Mouse (Mus musculus): ENCODE results near the gene Art4.

Gene Art4

DNA sequence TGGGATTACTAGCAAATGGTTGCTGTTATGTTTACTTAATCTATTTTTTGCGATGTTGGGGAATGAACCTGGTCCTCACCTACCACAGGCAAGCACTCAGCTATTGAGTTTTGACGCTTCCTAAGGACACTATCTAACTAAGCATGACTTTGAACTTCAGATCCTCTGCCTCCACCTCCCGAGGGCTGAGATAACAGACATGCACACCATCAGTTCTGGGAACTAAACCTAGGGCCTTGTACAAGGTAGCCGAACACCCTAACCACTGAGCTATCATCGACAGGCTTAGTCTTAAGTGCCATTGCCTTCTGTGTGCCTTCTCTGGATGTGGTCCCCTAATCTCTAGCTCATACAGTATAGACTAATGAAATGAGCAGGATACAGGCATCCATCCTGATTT is 7.8 kb upstream of the Art4 start:
- DNase-seq = peak in 1 of 2 experiments; percentile 4

GRCm38 (mm10) chr6:136861020-136861419 is 3.5 kb upstream of the Art4 start:
- peak; percentile 24 to 30 for DNase-seq

DNA sequence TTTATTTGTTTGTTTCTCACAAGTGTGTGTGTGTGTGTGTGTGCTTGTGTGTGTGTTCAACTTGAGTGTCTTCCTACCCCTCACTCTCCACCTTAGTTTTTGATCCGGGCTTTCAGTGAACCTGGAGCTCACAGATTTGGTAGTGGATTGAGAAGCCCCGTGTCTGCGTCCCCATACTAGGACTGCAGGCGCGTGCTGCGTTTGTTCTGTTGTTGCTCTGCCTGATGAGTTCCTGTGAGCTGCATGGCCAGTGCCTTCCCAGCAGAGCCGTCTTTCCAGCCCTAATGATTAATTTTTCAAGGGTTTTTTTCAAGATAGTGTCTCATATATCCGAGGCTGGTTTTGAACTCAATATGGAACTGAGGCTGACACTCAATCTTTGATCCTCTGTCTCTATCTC is 887 bp upstream of the Art4 start:
- DNase-seq = peak in 1 of 2 experiments; percentile 40

DNA sequence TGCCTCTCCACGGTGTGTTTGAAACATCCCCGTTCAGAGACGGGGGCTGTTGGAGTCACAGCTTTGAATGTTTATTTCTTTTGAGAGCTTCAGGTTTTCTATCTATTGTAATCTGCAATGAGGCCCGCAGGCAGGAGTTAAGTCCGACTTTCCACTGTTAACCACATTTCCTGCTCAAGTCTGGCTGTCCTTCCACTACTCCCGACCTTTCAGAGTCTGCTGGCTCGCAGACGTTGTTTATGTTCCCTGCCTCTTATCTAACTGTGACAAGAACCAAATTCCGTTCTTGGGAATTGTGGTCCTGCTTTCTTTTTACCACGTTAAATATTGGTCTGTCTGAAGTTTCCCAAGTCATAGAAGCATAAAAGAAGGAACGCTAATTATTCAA is 334 bp upstream of the Art4 start:
- peak; percentile 21 to 63 for DNase-seq

- peak; percentile 16 to 34 for DNase-seq
Observed at GRCm38 (mm10) chr6:136856071-136856636, 1.4 kb downstream of the Art4 start.

DNA sequence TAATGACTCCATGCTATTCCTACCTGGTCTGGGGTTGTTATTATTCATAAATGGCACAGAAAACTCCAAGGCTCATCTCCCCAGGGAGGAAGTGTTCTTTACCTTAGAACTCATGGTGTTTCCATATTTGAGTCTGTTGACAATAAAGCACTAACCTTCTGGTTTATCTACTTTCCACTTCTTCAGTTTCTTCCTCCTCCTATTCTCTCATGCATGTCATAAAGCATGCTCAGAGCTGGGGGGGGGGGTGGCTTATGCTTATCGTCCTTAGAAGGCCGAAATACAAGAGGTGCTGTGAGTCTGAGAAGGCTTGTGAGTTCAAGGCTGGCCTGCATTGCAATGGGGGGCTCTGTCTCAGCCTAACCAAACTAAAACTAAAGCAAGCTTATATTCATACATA is 2.4 kb downstream of the Art4 start:
- no peak for DNase-seq

DNA sequence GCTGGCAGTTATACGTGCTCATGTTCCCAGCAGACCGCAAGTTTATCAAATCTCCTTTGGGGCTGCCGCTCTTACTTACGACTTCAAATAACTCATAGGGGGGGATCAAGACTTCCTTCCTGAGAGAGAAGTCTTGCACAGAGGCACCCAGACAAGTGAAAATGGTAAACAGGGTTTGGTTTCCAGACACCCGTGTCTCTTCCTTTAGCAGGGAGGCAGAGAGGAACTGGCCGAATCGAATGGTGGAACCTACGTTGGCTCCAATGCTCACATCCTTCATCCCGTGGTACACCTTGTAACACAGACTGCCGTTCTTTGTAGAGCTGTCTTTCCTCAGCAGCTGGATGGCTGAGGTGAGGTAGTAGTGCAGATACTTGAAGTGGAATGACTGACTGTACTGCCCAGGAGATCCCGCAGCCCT is 3.2 kb downstream of the Art4 start:
- DNase-seq = peak in 1 of 2 experiments; percentile 31

GRCm38 (mm10) chr6:136852762-136853161 is 4.8 kb downstream of the Art4 start:
- peak; percentile 33 to 45 for DNase-seq

DNA sequence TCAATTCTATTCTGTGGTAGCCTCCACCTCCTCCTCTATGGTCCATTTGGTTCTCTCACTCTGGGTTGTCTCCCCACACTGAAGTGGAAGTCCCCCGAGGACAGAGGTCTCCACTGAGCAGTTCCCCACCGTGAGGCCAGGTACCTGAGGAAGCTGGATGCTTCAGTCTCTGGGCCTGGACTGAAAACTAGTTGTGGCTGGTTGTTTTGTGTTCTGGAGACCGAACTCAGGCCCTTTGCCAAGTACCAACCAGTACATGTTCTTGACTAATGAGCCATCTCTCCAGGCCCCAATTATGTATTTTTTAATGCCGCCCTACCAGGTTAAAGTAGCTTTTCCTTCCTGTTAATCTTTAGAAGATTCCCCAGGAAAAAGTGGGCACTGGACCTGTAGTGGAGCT is 5.2 kb downstream of the Art4 start:
- peak; percentile 53 to 66 for DNase-seq

DNA sequence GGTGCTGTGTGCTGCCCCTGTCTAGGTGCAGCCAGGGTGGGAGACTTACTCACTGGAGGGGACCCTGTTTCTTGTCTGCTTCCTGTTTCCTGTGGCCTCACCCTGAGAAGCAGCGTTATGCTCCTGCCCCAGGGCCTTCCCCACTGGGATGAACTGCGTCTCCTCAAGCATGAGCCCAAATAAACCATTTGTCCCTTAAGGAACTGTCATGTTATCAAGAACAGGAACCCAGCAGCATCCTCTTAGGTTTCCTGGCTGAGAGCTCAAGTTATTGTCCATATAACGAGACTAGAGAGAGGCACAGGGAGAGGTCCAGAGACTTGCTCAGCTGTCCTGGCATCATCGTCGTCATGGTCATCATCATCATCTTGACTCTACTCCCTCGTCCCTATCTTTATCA is 7.3 kb downstream of the Art4 start:
- peak in 1 of 2 experiments; percentile 17 for DNase-seq

GRCm38 (mm10) chr6:136848971-136849370 is 8.6 kb downstream of the Art4 start:
- DNase-seq = peak in 1 of 2 experiments; percentile 21

- DNase-seq = peak in 1 of 2 experiments; percentile 4
Observed at GRCm38 (mm10) chr6:136848399-136848798, 9.1 kb downstream of the Art4 start.

DNA sequence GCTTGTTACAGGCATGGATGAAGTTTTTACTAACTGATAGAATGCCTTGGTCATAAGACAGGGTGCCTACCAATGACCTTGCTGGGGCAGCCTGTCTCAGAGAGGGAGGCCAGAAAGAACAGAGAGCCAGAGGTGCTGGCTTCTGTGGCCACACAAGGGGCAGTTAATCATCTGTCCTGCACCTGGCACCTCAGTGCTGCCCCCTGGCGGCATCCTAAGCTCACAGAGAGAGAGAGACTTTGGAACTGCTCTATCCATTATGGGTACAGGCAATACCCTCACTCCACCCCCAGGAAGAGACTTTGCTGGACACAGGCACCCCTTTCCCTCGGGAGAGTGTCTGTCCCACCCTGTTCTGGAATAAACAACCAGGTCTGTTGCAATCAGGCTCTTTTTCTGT is 9.7 kb downstream of the Art4 start:
- DNase-seq = peak; percentile 72 to 78

GRCm38 (mm10) chr6:136847267-136847666 is 10.3 kb downstream of the Art4 start:
- DNase-seq = peak in 1 of 2 experiments; percentile 15

DNA sequence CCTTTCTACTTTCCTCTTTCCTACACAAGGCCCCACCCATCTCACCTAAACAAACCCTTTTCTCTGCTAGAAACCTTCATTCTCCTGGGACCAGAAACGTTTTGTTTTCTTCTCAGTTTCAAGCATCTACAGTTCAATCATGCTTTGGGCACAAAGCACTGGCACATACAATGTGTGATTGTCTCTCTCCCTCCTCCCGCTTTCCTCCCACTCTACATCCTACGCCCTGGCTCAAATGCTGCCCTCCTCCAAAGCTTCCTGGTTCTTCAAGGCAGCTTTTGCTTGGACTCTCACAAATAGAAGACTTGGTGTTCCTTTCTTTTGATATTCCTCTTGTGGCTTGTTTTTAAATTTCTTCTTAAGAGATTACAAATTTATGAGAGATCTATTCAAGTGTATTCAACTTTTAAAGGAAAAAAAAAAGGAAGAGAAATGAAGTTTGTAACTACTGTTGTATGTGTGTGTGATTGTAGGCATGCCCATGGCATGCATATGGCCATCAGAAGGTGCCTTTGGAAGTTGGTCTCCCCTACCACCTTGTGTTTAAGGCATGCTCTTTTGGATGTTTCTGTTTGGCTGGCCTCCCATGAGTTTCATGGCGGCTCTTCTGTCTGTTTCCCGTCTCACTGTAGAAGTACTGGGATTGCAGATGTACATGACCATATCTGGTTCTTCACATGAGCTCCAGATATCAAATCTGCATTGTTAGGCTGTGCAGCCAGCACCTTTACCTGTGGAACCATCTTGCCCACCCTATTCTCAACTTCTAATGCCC is 11.6 kb downstream of the Art4 start:
- peak in 1 of 2 experiments; percentile 16 for DNase-seq

- no peak for DNase-seq
Observed at GRCm38 (mm10) chr6:136844903-136845302, 12.6 kb downstream of the Art4 start.

DNA sequence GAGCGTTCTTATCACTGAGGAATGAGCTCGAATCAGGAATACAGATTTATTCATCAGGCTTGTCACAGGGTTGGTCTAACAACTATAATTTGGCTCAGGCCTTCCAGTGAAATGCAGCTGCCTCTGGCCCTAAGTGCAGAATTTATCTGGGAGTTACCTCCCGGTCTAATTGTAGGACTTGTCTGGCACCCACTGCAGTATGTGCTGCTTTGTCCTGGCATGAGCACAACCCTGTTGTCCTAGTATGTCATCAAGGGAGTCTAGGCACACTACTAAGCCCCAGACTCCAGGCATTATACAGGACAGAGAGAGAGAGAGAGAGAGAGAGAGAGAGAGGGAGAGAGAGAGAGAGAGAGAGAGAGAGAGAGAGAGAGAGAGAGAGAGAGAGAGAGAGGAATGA is 20.2 kb downstream of the Art4 start:
- no peak for DNase-seq

- no peak for DNase-seq
Observed at GRCm38 (mm10) chr6:136835352-136835751, 22.2 kb downstream of the Art4 start, which contains the start of gene Smco3. Gene Smco3 (minus strand): TSS chr6:136835452.

GRCm38 (mm10) chr6:136831712-136832111 is 25.8 kb downstream of the Art4 start:
- no peak for DNase-seq

- no peak for DNase-seq
Observed at GRCm38 (mm10) chr6:136828681-136829080, 28.9 kb downstream of the Art4 start.

- DNase-seq = peak; percentile 95 to 98
Observed at GRCm38 (mm10) chr6:136827881-136828561, 29.5 kb downstream of the Art4 start, which contains the start of gene Wbp11. Gene Wbp11 (minus strand): TSS chr6:136828233.

DNA sequence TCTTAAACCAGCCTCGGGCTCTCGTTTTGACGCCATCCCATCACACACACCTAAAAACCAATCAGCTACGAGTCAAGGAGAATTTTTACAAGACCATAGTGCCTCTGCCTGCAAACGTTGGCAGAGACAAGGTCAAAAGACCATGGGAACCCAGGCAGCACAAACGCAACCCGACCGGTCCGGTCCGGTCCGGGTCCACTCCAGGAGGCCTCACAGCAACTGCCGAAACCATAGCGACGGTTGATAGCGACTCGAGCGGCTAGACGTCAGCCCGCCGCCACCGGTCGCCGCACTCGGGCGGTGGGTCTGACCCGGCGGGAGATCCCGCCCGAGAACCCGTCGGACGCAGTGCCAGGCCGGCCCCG is 30.0 kb downstream of the Art4 start, which contains the start of gene BC049715:
BC049715 (plus strand) TSS at position 111 of the 365 bp plus-strand sequence.
- peak; percentile 37 to 84 for DNase-seq

DNA sequence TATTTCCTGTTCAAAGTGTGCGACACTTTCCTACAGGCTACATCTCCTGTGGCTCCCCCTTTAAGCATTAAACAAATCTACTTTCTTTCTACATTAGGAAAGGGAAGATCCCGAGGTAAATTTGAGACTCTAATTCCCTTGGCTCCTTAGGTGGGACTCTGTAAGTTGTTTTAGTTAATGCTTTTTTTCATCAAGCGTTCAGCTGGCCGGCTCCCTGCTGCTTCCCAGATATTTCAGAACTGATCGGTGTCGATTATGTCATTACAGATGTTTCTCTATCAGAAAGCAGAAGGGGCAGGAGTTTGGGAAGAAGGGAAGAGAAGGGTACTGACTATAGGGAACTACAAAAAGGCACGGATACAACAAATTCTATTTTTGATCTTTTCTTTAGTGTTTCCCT is 30.4 kb downstream of the Art4 start:
- DNase-seq = no peak

- DNase-seq = no peak
Observed at GRCm38 (mm10) chr6:136824987-136825386, 32.5 kb downstream of the Art4 start.
